Mouse (Mus musculus): Measurements from ENCODE around the gene 4930563M21Rik. TPM values are rescaled to one million over a fixed set of nuclear protein-coding genes. Genes with fewer than 3 reads are reported as not detected.

Gene 4930563M21Rik
- not detected for polyA plus RNA-seq (2014; fragmentation: Illumina TruSeq; extraction: RNeasy Lipid Tissue Mini Kit (QIAGEN cat#74804); ENCODE audit: low read depth, low replicate concordance)

DNA sequence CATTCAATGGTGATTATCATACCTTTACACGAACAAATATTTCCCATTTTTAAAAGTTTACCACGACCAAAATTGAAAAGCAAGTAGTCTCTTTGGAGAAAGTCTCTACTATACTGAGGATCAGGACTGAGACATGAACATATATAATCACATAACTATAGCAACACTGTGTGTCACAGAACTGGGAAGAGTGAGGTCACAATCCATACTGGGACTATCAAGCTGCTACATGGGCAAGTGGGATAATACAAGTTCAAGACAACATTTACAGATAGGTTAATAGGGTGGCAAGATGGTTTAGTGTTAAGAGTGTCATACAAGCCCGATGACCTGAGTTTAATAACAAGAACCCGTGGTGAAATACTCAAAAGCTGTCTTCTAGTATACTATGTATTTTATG lies at the start of gene 4930563M21Rik:
TSS of gene 4930563M21Rik (minus strand) at position 101 of the 400 bp plus-strand sequence.

GRCm38 (mm10) chr9:56041372-56042180 lies 31.2 kb upstream of the 4930563M21Rik start, which contains the start of gene Rcn2:
Rcn2 (plus strand) TSS chr9:56041845.

DNA sequence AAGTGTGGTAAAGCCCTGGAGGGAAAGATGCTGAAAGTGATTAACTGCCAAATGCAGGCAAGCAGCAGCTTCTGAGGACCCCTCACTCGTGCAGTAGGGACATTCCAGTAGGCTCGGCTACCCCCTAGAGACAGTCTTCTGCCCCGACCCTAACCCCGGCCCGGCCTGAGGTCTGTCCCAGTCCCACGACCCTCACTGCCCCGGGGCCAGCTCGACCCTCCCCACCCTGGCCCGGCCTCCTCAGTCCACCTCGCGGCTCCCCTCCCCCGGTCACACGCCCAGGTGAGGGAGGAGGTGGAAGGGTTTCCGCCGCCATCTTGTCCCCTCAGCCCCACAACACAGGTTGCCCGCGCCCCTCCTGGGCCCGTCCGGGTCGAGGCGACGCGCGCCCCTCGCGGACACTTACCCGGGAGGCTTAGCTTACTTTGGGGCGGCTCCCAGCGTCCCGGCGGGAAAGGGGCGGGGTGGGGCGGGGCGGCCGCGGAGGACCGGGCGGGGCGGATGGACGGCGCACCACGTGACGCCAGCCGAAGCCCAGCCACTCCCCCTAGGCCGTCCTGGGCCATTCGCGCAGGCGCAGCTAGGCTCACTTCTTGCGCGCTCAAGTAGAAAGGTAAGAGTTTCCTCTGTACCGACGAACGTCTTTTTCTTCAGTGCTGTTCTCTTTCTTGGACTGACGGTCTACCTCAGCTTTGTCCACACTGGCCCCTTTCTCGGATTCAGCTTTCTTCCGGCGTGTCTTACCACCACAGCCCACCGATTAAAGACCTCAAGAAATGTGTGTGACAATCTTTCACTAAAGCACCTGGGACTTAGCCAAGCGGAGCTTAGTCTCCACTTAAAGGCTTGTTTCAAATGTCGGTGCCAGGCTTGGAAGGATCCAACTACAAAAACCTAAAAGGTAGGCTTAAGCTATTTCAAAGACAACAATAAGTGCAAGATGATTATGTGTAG lies 72.4 kb downstream of the 4930563M21Rik start, which contains the start of gene Scaper:
TSS of gene Scaper (minus strand) at position 456 of the 954 bp plus-strand sequence.

Other genes starting within 250 kb of the 4930563M21Rik start
- 17.6 TPM for gene Scaper, start 72.4 kb downstream of the 4930563M21Rik start, polyA plus RNA-seq (2014; fragmentation: Illumina TruSeq; extraction: RNeasy Lipid Tissue Mini Kit (QIAGEN cat#74804); ENCODE audit: low read depth, low replicate concordance)
- 100 TPM for gene Rcn2, start 31.3 kb upstream of the 4930563M21Rik start, polyA plus RNA-seq (2014; fragmentation: Illumina TruSeq; extraction: RNeasy Lipid Tissue Mini Kit (QIAGEN cat#74804); ENCODE audit: low read depth, low replicate concordance)
- gene Pstpip1, start 79.4 kb upstream of the 4930563M21Rik start, polyA plus RNA-seq (2014; fragmentation: Illumina TruSeq; extraction: RNeasy Lipid Tissue Mini Kit (QIAGEN cat#74804); ENCODE audit: low read depth, low replicate concordance), result not detected
- gene Tspan3, start 154.9 kb upstream of the 4930563M21Rik start, polyA plus RNA-seq (2014; fragmentation: Illumina TruSeq; extraction: RNeasy Lipid Tissue Mini Kit (QIAGEN cat#74804); ENCODE audit: low read depth, low replicate concordance), result 225 TPM

Measured in kidney, adult 10 weeks (tissue).